Mouse (Mus musculus) ES-E14 (cell line): ENCODE results near the gene Nnat.

Experiments
- CHD2 ChIP-seq: IDR thresholded peaks from 2 replicates; pipeline ENCODE4 v1.6.1; 2014; ENCODE audit warnings: mild to moderate bottlenecking, low read depth, low read length, inconsistent platforms
- HCFC1 ChIP-seq: IDR thresholded peaks from 2 replicates; pipeline ENCODE4 v1.6.1; 2012; ENCODE audit warnings: low read length, inconsistent platforms, borderline replicate concordance; ENCODE audit not compliant: insufficient read depth
- MAFK ChIP-seq: IDR thresholded peaks from 2 replicates; pipeline ENCODE4 v1.6.1; 2014; ENCODE audit warnings: mild to moderate bottlenecking, low read depth, low read length, inconsistent platforms; ENCODE audit not compliant: insufficient read depth
- ZC3H11A ChIP-seq: IDR thresholded peaks from 2 replicates; pipeline ENCODE4 v1.6.1; 2012; ENCODE audit warnings: low read depth, mild to moderate bottlenecking, inconsistent platforms, low read length, borderline replicate concordance
- ZNF384 ChIP-seq: IDR thresholded peaks from 2 replicates; pipeline ENCODE4 v1.6.1; 2012; ENCODE audit warnings: low read depth, low read length, inconsistent platforms

DNA sequence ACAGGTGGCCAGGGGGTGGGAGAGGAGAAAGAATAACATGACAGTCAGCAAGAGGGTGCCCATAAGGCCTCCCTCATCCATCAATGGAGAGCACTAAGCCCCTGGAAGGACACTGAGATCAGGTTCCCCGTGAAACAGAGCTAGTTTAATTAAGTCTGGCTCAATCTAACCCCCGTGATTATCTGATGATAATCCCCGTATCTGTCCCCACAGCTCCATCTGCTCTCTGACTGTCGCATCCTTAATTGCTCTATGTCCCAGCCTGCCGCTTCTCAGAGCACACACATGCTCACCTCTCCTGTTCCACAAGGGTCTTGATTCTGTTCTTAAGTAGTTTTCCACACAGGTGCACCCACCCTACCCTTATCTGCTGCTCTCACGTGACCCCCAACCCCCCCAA is 42.4 kb upstream of the Nnat start:
- TF ChIP-seq CHD2 (no peak), MAFK (no peak), ZNF384 (no peak), ZC3H11A (no peak), HCFC1 (no peak)
